In genomic region chr6:62795596-62795995, GRCm38 (mm10) we compare ENCODE assay signal across 21 mouse cellular contexts.
DNase-seq lines count a peak whose midpoint lies in the region; ATAC-seq and TF ChIP-seq lines count a peak whose summit lies in the region.
"Had no signal": no experiment of that assay in that cellular context is flagged by ENCODE, and none has a peak within 500 bp of the region (broad histone marks: within the 10 kb centered on the region; RNA-seq: fewer than 3 reads in every experiment).

No protein-coding gene starts in this region.

- no peak overlapping the region for H3K9ac ChIP-seq in kidney, embryonic 16.5 days (replicated peaks; ENCODE audit: low read length)
- H3K9ac ChIP-seq in midbrain, embryonic 14.5 days (replicated peaks; ENCODE audit: low read length), result no peak overlapping the region
- H3K9ac ChIP-seq in midbrain, embryonic 11.5 days (ENCODE audit: low read length), result no peak overlapping the region
- H3K9ac ChIP-seq: hindbrain, embryonic 12.5 days; liver, embryonic 15.5 days; midbrain, embryonic 15.5 days; neural tube, embryonic 12.5 days; stomach, embryonic 15.5 days had no signal

- no peak overlapping the region for H3K4me2 ChIP-seq in kidney, embryonic 16.5 days (replicated peaks; ENCODE audit: low read depth, low read length)
- H3K4me2 ChIP-seq in midbrain, embryonic 14.5 days (ENCODE audit: low read length), result no peak overlapping the region
- no peak overlapping the region for H3K4me2 ChIP-seq in midbrain, embryonic 11.5 days
- H3K4me2 ChIP-seq: hindbrain, embryonic 12.5 days; liver, embryonic 15.5 days; midbrain, embryonic 15.5 days; neural tube, embryonic 12.5 days; stomach, embryonic 15.5 days had no signal

- no peak overlapping the region for H3K4me3 ChIP-seq in kidney, embryonic 16.5 days (ENCODE audit: low read length)
- no peak overlapping the region for H3K4me3 ChIP-seq in midbrain, embryonic 14.5 days (replicated peaks; ENCODE audit: low read depth, low read length)
- H3K4me3 ChIP-seq in midbrain, embryonic 11.5 days (ENCODE audit: low read depth, low read length), result no peak overlapping the region
- H3K4me3 ChIP-seq: forebrain, embryonic 10.5 days; hindbrain, embryonic 12.5 days; layer of hippocampus, adult 2 months; limb, embryonic 10.5 days; liver, embryonic 15.5 days; midbrain, embryonic 15.5 days; neural tube, embryonic 12.5 days; stomach, embryonic 15.5 days had no signal

- DNase-seq in kidney, adult 18-20 months, result no peak
- peak; percentile 13 for DNase-seq in midbrain, embryonic 14.5 days
- no peak for DNase-seq in midbrain, embryonic 11.5 days (ENCODE audit: low spot score, missing footprints)
- DNase-seq in adrenal gland, adult 8-10 months, result peak; percentile 36
- peak; percentile 2 for DNase-seq in brain, embryonic 14.5 days (ENCODE audit: low read depth)
- no peak for DNase-seq in right cerebral cortex, postnatal 14 days
- DNase-seq: cerebellum, adult 11 months; cerebellum, postnatal 10 days; gastrocnemius, postnatal 36 days; liver; right cerebral cortex, adult 18-20 months; thymus, postnatal 4 days had no signal

- no peaks in the 10 kb centered on the region for H3K9me3 ChIP-seq in kidney, embryonic 16.5 days (ENCODE audit: low read length)
- no peaks in the 10 kb centered on the region for H3K9me3 ChIP-seq in midbrain, embryonic 14.5 days (ENCODE audit: control insufficient read depth, low read length)
- no peaks in the 10 kb centered on the region for H3K9me3 ChIP-seq in midbrain, embryonic 11.5 days (ENCODE audit: control insufficient read depth, low read length)
- H3K9me3 ChIP-seq: forebrain, embryonic 10.5 days; hindbrain, embryonic 12.5 days; limb, embryonic 10.5 days; liver, embryonic 15.5 days; midbrain, embryonic 15.5 days; neural tube, embryonic 12.5 days; stomach, embryonic 15.5 days had no signal

- TF ChIP-seq POLR2A in brain, embryonic 14.5 days (IDR thresholded peaks at IDR 0.05; ENCODE audit: borderline replicate concordance, extremely low read depth, insufficient read depth, insufficient read length, poor library complexity, severe bottlenecking), result no peak

- peak; percentile 42; the same call in 1 of the 2 replicates for ATAC-seq in kidney, embryonic 16.5 days (ENCODE audit: low FRiP score, low TSS enrichment)
- no peak for ATAC-seq in midbrain, embryonic 14.5 days (ENCODE audit: low FRiP score, low TSS enrichment)
- no peak for ATAC-seq in midbrain, embryonic 11.5 days (ENCODE audit: low FRiP score)
- ATAC-seq: midbrain, embryonic 15.5 days had no signal

- TF ChIP-seq CTCF in brain, embryonic 14.5 days (IDR thresholded peaks at IDR 0.05; ENCODE audit: borderline replicate concordance, extremely low read depth, insufficient read depth, insufficient read length), result no peak

- 46% methylated on average over 5 of the region's 5 CpGs for WGBS in kidney, embryonic 16.5 days
- 85% methylated on average over 5 of the region's 5 CpGs for WGBS in midbrain, embryonic 14.5 days
- 87% methylated on average over 5 of the region's 5 CpGs for WGBS in midbrain, embryonic 11.5 days

- H3K27ac ChIP-seq in kidney, embryonic 16.5 days (ENCODE audit: low read length), result no peak overlapping the region
- no peak overlapping the region for H3K27ac ChIP-seq in midbrain, embryonic 14.5 days (replicated peaks; ENCODE audit: low read depth, low read length)
- no peak overlapping the region for H3K27ac ChIP-seq in midbrain, embryonic 11.5 days (ENCODE audit: low read depth, low read length)
- H3K27ac ChIP-seq: forebrain, embryonic 10.5 days; hindbrain, embryonic 12.5 days; layer of hippocampus, adult 2 months; limb, embryonic 10.5 days; liver, embryonic 15.5 days; midbrain, embryonic 15.5 days; neural tube, embryonic 12.5 days; stomach, embryonic 15.5 days had no signal

- no peaks in the 10 kb centered on the region for H3K27me3 ChIP-seq in kidney, embryonic 16.5 days (ENCODE audit: insufficient read depth, low read length)
- no peaks in the 10 kb centered on the region for H3K27me3 ChIP-seq in midbrain, embryonic 14.5 days (ENCODE audit: control insufficient read depth, insufficient read depth, low read length)
- no peaks in the 10 kb centered on the region for H3K27me3 ChIP-seq in midbrain, embryonic 11.5 days (ENCODE audit: control insufficient read depth, insufficient read depth, low read length)
- H3K27me3 ChIP-seq: hindbrain, embryonic 12.5 days; liver, embryonic 15.5 days; midbrain, embryonic 15.5 days; neural tube, embryonic 12.5 days; stomach, embryonic 15.5 days had no signal

- no peaks in the 10 kb centered on the region for H3K36me3 ChIP-seq in kidney, embryonic 16.5 days (ENCODE audit: insufficient read depth, low read length)
- no peaks in the 10 kb centered on the region for H3K36me3 ChIP-seq in midbrain, embryonic 14.5 days (ENCODE audit: control insufficient read depth, insufficient read depth, low read length)
- H3K36me3 ChIP-seq in midbrain, embryonic 11.5 days (ENCODE audit: control insufficient read depth, insufficient read depth, low read length), result no peaks in the 10 kb centered on the region
- H3K36me3 ChIP-seq: forebrain, embryonic 10.5 days; hindbrain, embryonic 12.5 days; limb, embryonic 10.5 days; liver, embryonic 15.5 days; midbrain, embryonic 15.5 days; neural tube, embryonic 12.5 days; stomach, embryonic 15.5 days had no signal

- no peaks in the 10 kb centered on the region for H3K4me1 ChIP-seq in kidney, embryonic 16.5 days (ENCODE audit: insufficient read depth, low read length)
- H3K4me1 ChIP-seq in midbrain, embryonic 14.5 days (ENCODE audit: control insufficient read depth, insufficient read depth, low read length), result no peaks in the 10 kb centered on the region
- H3K4me1 ChIP-seq in midbrain, embryonic 11.5 days (ENCODE audit: control insufficient read depth, insufficient read depth, low read length), result no peaks in the 10 kb centered on the region
- H3K4me1 ChIP-seq: hindbrain, embryonic 12.5 days; limb, embryonic 10.5 days; liver, embryonic 15.5 days; midbrain, embryonic 15.5 days; neural tube, embryonic 12.5 days had no signal

Comparison
In these comparisons a context has a peak if more than half of its experiments do, and no peak if none do; other contexts are left out.
1. DNase-seq: peak in midbrain, embryonic 14.5 days (single experiment), adrenal gland, adult 8-10 months (single experiment) and brain, embryonic 14.5 days (single experiment); none in kidney, adult 18-20 months (single experiment), midbrain, embryonic 11.5 days (single experiment) and right cerebral cortex, postnatal 14 days (single experiment).